Mouse (Mus musculus) MEL-GATA-1-ER (cell line): ENCODE results near the gene Srebf1.

ENCODE experiments used
- DNase-seq: peaks from one replicate; pipeline ENCODE4 v3.0.0-alpha.2; 2012; ENCODE audit warnings: low read depth; ENCODE audit errors: extremely low read depth

Gene Srebf1

DNA sequence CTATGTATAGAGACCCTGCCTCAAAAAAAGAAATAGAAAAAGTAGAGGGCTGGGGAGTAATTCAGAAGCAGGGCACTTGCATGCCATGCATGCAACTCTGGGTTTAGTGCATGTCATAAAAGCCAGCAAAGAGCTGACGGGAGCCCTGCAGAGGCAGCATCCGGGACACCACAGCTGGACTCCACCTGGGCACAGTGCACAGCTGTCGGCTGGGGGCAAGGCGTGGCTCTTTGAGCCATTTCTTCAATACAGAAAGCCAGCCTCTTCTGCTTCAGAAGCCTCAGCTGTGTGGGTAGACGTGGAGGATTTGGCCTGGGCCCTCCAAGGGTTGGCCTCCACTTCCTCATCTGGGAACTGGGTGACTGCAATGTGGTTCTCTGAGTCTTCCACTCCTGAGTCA lies 13.0 kb upstream of the Srebf1 start:
- DNase-seq = no peak

DNA sequence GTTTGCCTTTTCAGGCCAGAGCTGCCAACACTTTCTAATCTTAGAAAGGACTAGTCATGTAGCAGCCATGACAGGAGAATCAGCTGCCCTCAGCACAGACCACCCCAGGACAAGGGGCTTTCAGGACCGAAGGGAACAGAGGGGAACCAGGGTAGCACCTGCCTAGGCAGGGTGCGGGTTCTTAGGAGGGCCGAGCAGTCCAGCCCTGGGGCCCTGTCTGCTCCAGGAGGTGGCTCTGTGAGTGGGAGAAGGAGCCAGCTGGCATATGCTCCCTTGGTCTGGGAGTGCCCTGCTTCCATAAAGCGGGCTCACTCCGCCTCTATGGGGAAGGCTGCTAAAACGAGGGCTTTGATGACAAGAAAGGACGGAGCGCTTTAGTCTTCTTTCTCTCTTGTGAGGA lies 10.9 kb upstream of the Srebf1 start:
- no peak for DNase-seq

DNA sequence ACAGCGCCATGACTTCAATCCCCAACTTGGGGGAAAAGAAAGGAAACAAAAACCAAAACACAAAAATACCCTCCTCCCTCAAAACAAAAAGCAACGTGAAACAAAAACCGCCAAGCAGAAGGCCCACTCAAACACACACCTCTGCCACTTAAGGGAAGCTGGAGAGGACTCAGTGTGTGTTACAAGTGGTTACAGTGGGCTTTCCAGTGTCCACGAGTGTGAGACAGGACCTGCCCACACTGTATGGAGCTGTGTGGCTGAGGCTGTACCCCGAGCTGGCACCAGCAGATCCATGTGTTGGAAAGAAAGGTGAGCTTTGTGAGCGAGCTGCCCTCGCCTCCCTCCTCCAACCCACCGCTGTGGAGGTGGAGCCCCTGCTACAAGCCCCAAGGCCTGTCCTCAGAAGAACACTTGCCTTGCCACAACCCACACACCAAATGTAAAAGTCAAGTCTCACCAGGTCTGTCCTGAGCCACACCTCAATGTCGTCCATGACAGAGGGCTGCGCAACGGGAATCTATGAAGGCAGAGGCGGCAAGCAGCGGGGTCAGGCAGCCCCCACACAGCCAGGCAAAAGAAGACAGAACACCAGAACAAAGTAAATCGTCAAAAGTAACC lies 10.2 kb upstream of the Srebf1 start:
- DNase-seq = no peak

DNA sequence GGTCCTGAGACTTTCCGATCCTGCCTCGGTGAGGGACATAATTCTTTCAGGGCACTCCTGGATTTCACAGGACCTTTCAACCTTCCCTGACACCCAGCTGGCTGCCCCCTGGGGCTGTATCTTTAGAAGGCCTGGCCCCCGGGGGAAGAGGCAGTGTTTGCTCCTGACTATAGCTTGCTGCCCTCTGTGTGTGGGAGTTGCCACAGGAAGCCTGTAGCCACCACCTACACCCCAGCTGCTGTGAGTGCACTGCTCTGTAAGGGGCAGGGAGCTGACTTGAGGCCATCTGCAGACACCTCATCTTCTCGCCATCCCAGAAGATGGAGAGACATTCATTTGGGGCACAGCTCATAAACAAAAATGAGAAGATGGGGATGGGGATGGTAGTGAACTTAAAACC lies 9.6 kb upstream of the Srebf1 start:
- no peak for DNase-seq

DNA sequence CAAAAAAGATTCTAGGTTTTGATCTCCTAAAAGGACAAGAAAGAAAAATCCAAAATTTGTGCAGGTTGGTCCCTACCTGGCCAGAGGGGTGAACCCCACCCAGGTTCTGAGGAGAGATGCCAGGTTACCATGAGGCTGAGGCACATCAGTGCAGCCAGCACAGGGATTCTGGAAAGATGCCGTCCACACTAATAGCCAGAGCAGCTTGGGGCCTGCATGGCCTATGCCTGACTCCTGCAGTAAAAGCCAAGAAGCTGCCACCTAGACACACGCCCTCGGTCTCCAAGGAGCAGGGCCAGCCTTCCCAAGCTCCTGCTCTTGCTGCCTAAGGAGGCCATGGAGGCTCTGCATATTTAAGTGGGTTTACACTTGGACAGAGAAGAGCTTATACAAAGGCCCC lies 8.9 kb upstream of the Srebf1 start:
- no peak for DNase-seq

DNA sequence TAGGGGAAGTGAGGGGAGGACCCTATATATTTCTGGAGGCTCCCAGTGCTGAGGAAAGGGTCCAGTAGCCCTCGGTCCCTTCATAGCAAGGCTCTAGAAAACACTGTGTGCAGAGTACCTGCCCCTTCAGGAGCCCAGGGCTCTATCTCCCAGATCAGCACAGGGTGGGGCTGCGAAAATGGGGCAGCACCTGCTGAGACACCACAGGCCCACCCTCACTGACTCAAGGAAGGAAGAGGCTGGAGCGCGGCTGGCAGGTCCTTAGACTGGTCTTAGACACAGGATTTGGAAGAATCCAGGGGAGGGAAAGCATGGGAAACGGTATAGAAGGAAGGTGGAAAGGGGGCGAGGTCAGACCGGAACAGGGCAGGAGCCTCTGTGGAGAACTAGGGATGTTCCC lies 8.1 kb upstream of the Srebf1 start:
- DNase-seq = no peak

DNA sequence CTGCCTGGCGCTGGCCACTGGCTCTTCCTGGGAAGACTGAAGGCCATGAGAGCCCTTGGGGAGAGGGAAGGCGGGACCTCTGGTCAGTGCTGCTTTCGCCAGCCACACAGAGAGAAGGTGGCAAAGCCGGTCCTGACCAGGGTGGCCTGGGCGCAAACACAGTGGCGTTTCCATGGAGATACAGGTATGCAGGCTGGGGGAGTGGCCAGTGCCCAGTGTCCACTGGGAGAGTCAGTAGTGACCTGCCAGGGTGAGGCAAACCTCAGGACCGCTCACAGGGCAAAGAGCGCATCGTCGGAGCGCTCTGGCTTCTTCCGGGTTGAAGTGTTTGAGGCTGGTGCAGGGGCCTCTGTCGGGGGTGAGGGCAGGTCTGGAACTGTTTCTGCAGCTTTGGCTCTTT lies 7.4 kb upstream of the Srebf1 start:
- DNase-seq = no peak

DNA sequence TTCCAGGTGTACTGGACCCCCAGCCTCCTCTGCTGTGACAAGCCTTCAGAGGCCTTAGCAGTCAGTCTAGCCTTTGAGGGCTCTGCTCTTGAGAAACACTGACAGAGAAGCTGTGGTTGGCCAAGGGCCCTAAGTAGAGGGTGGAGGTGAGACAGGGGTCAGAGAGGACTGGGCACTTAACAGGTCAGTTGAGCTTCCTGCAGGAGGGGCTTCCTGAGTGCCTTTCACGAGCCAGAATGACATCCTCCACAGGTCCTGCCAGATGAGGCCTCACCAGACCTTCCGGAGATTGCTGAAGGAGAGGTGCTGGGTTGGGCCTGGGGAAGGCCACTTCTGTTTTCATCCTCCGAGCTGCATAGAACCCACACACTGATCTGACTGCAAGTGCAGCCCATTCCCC lies 6.1 kb upstream of the Srebf1 start:
- DNase-seq = no peak

DNA sequence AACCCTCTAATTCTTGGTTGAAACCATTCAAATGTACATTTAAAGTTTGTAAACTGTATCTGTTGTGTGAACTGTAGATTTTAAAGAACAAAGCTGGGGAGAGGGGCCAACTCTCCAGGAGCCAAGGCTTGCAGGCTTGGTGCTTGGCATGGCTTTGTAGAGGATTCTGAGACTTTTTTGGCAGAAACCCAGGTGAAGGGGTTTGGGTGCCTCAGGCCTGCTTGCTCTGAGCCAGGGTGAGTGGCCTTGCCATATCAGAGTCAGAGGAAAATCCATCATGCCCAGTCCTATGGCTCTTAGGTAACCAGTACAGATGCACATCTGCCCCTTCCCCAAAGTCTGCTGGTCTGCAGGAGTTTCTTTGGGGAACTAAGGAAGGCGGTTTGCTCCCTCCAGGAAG lies 3.5 kb upstream of the Srebf1 start:
- no peak for DNase-seq

DNA sequence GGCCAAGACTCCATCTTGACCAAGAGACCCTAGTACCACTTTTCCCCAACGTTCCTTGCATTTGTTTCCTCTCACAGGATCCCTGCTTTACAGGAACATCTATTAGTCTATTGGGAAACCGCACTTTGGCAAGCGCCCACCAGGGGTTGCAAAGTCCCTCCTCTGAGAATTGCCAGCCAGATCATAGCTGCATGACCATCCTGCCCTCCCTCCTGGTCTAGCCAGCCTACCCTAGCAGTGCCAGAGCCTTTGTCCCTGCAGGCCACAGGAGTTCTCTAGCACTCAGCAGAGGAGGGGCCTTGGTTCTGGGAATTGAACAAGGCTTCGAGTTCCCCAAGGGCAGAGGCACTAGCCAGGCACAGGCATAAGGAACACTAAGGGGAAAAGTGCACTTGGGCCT lies 2.3 kb upstream of the Srebf1 start:
- DNase-seq = no peak

DNA sequence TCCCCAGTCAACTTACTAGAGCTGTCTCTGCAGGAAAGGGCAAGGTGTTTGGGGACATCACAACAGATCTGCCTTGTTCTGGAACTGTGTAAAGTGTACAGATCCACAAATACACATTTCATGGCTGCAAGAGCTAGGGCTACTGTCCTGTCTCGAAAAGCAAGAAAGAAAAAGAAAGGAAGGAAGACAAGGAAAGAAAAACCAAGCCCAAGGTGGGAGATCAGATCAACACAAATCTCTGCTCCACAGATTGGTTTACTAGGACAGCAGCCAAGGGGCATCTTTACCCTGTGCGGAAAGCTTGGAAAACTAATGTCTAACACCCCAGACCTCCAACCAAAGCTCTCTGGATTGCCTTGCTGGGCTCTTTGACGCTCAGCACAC lies 304 bp downstream of the Srebf1 start:
- no peak for DNase-seq

DNA sequence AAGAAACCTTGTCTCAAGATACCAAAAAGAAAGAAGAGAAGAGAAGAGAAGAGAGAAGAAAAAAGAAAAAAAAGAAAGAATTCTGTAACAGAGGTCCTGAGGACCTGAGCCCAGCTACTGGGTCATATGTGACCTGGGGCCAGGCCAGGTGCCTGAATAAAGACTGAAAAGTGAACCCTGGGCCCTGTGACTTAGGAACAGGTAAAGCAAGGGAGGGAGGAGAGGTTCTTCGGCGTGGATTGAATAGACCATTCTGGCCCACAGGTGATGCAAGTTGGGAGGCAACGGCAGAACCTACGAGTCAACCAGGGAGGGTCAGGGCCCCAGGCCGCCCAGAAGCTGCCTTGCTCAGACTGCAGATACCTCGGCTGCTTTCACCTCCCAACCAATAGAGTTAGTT lies 956 bp downstream of the Srebf1 start:
- DNase-seq = no peak

DNA sequence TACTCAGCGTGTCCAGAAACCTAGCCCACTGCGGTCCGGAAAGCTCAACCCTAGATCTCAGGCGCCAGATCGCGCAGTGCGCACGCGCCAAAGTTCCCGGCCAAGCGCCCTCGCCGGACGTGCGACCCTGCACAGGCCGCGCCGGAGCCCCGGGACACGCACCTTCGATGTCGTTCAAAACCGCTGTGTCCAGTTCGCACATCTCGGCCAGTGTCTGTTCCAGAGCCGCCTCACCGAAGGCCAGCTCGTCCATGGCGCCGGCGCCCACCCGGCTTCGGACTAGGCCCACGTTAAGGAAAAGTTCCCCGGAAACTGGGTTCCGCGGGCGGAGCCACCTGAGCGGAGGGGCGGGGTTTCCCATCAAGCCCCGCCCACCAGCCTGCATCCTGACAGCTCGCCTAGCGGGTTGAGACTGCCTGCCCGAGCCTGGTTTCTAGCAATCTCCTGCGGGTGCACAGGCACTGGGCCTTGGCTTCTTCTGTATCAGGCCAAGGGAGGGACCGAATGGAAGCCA lies 2.0 kb downstream of the Srebf1 start:
- DNase-seq = peak; percentile 57

DNA sequence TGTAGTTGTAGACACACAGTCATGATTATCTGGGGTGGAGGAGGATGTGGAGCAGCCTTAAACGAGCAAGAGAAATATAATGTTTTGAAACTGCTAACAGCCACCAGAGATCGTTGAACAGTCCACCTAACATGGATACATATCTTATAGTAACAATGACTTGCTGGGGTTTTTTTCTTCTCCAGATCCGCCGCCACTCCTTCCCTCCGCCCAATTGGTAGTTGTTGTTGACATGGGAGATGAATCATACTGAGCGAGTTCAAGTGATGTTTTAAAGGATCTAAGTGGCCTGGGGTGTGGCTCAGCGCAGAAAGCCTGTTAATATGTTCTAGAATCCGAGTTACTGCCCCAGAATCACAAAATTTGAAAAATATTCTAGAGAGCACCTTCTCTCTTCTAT lies 2.8 kb downstream of the Srebf1 start:
- no peak for DNase-seq

DNA sequence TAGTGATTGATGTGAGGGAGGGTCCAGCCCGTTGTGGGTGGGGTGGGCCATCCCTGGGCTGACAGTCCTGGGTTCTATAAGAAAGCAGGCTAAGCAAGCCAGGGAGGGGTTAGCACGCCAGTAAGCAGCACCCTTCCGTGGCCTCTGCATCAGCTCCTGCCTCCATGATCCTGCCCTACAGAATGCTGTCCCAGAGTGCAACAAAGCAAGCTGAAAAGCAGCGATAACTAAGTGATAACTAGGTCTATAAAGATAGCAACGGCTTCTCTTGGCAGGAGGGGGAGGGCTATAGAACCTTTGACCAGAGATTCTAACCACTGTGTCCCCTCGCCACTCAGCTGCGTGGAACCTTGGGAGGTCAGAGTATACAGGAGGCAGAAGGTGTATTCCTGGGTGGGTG lies 4.9 kb downstream of the Srebf1 start:
- DNase-seq = no peak

DNA sequence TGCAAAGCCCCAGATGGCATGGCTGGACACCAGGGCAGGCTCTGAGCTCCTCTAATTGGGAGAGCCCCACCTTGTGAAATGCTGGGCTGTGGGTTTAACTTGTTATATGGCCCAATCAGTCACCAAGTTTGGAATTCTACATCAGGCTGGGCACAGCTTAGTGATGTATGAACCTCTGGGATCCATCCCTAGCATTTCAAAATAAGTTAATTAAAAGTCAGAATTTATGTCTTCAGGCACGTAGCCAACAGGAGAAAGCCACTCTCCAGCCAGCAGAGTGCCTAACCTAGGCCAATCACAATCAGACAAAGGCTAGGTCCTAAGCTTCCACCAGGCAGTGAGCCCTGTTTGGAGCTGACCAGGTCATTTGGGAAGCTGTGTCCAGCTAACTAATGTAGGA lies 5.7 kb downstream of the Srebf1 start:
- no peak for DNase-seq

DNA sequence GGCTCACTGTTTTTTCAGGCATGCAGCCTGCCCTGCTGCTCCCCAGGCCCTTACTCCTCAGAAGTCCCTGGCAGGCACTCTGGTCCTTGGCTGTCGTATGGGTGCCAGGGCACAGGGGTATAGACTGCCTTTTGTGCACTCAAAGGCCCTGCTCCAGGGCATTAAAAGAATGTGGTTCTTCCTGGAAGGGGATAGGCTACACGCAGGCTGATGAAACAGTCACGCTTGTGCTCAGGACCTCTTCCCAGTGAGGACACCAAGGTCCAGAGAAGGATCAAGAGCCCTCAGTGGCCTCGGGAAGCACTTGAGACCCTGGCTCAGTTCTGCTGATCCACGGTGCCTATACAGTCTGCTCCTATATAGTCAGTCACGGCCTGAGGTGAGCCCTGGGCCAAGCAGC lies 9.1 kb downstream of the Srebf1 start:
- no peak for DNase-seq

DNA sequence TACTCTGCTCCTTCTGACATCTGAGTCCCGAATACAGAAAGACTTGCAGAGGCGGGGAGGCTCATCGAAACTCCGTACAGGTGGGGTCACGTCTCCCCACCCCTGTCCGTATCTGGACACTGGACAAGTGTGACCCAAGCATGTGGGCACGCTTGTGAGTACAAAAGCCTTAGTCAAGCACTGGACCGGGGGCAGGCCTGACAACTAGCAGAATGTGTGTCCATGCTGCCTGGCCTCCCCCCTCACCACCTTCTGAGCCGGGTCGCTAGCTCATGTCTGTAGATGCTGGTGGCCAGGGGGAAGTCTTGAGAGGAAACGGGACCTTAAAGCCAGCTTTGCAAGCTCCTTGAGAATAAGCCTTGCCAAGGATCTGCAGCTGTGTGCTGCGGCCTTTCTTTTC lies 10.6 kb downstream of the Srebf1 start:
- DNase-seq = no peak

DNA sequence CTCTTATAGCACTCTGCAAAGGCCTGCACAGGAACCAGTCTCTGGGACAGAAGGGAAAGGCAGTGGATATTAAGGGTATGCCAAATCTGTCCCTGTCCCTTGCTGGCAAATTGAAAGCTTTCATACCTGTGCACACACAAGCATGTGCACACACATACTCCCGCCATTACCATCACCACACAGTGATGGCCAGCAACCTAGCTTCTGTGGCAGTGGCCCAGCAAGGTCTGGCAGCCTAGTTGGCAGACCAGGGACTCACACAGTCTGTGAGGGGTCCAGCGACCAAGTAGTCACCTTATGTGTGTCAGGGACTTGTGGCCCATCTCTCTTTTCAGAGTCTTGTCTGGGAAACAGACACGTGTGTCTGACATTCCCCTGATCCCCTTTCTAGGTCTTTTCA lies 11.2 kb downstream of the Srebf1 start:
- DNase-seq = no peak

DNA sequence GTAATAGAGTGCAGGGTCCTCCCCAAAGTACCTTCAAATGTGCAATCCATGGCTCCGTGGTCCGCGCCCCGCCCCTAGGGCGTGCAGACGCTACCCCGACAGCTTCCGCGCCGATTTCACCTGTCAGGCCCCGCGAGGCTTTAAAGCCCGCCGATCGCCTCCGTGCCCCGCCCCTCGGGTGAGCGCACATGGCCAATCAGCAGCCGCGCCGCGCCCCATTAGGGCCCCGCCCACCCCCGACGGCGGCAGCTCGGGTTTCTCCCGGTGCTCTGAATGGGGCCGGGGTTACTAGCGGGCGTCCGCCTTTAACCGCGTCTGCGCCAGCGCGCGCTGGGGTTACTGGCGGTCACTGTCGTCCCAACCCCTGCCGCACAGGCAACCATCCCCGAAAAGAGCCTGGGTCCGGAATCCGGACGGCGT lies 12.1 kb downstream of the Srebf1 start:
- peak; percentile 83 for DNase-seq

DNA sequence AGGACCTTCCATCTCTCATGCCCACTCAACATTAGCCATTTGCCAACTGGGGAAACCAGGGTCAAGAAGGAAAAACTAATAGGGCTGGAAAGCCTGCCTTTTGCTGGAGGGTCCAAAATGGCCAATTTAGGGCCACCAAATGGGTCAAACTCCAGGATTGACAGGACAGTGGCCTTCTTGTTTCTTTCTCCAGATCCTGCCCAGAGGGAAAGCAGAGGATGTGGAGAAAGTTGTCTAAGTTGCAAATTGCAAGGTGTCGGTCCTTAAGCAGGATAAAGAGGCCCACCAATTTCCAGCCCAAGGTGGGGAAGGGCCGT lies 12.5 kb downstream of the Srebf1 start:
- no peak for DNase-seq

DNA sequence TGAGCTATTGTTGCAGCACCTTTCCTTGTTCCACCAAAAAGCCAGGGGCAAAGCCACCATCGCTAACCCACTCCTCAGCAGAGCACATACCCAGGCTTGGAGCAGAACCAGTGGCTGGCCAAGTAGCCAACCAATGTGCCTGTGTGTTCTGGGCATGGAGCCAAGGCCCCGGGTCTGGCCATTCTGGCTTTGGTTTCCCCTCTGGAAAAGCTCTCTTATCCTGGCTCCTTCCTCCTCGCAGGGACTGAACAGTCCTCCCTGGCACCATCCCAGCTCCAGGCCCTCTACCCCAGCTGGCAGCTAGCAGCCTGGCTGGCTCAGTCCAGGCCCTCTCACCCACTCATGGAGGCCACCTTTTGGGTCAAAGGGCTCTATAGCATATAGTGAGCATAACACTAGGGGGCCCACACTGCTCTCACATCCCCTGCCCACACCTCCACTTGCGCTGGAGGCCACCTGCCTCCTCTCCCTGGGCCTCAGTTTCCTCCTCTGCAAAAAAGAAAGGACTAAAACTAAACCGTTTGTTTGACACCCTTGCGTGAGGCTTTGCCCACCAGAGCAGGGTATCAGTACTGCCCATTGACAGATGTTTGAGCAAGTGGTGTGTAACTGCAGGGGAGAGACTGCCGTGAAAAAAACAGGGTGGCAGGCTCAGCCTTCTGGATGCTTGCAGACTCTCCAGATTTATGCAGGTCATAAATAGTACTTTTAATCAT lies 13.0 kb downstream of the Srebf1 start:
- DNase-seq = no peak

DNA sequence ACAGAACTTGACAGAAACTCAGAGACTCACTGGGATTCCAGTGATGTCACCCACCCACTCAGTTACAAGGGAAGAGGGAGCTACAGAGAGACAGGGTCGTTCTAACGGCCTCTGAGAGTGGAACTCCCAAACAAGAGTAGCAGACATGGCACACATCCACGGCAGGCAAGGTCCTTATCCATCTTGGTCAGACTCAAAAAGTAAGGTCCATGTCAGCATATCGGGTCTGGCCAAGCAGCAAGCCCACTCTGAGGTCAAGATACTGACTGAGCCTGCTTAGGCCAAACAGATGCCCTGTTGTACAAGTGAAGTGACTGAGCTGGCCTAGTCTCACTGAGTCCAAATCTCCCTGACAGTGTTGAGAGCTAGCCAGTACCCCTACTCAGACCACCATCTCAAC lies 13.7 kb downstream of the Srebf1 start:
- no peak for DNase-seq

DNA sequence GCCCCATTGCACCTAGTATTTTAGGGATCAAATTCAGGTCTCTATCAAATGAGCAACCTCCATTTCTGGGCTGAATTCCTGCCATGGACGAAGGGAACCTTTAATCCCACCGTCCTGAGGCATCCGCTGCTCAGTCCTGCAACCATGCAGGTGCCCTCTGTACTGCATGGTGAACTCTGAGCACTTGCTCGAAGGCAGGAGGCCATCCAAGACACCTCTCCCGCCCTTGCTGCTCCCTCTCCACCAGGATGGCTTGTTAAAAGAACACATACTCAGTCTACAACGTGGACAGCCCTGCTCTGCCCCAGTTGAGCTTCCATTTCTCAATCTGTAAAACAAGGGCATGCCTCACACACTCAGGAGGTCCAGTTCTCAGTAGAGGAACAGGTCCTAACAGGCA lies 14.2 kb downstream of the Srebf1 start:
- no peak for DNase-seq
